Mouse (Mus musculus) layer of hippocampus, adult 18-20 months (tissue): ENCODE measurements at regions not wholly inside any gene's neighbourhood (a gene's known extent, or its start where the extent isn't known, plus 50 kb on each side); places are given as distances from the start of the nearest gene placed in this dataset.

Experiments used
- DNase-seq, 2 experiments: peaks; one replicate each; pipeline ENCODE4 v3.0.0; 2022; ENCODE audit warnings: low spot score in 2 of 2

GRCm38 (mm10) chr13:83020829-83021228 is 483.0 kb upstream of the Mef2c start:
- DNase-seq: peak in 1 of 2 experiments; percentile 7

- DNase-seq: peak in 1 of 2 experiments; percentile 12
Observed at GRCm38 (mm10) chr13:83023972-83024371, 479.9 kb upstream of the Mef2c start.

GRCm38 (mm10) chr13:83035962-83036361 is 467.9 kb upstream of the Mef2c start:
- no peak for DNase-seq

- DNase-seq: no peak
Observed at GRCm38 (mm10) chr13:83041506-83041905, 462.3 kb upstream of the Mef2c start.

GRCm38 (mm10) chr13:83045516-83045915 is 458.3 kb upstream of the Mef2c start:
- no peak for DNase-seq

GRCm38 (mm10) chr13:83045970-83046369 is 457.9 kb upstream of the Mef2c start:
- DNase-seq: no peak

GRCm38 (mm10) chr13:83046571-83047123 is 457.2 kb upstream of the Mef2c start:
- DNase-seq: no peak

- no peak for DNase-seq
Observed at GRCm38 (mm10) chr13:83055865-83056264, 448.0 kb upstream of the Mef2c start.

GRCm38 (mm10) chr13:83056415-83056814 is 447.4 kb upstream of the Mef2c start:
- no peak for DNase-seq

GRCm38 (mm10) chr13:83064727-83065126 is 439.1 kb upstream of the Mef2c start:
- DNase-seq: peak in 1 of 2 experiments; percentile 13

- peak in 1 of 2 experiments; percentile 9 for DNase-seq
Observed at GRCm38 (mm10) chr13:83065201-83065600, 438.6 kb upstream of the Mef2c start.

- no peak for DNase-seq
Observed at GRCm38 (mm10) chr13:83066115-83066753, 437.6 kb upstream of the Mef2c start.

GRCm38 (mm10) chr13:83067496-83067895 is 436.3 kb upstream of the Mef2c start:
- DNase-seq: no peak

GRCm38 (mm10) chr13:83068588-83068987 is 435.2 kb upstream of the Mef2c start:
- no peak for DNase-seq

GRCm38 (mm10) chr13:83069293-83069692 is 434.5 kb upstream of the Mef2c start:
- no peak for DNase-seq

- no peak for DNase-seq
Observed at GRCm38 (mm10) chr13:83072073-83072472, 431.8 kb upstream of the Mef2c start.

- no peak for DNase-seq
Observed at GRCm38 (mm10) chr13:83074219-83074965, 429.4 kb upstream of the Mef2c start.

GRCm38 (mm10) chr13:83075320-83075877 is 428.4 kb upstream of the Mef2c start:
- peak in 1 of 2 experiments; percentile 7 for DNase-seq

- no peak for DNase-seq
Observed at GRCm38 (mm10) chr13:83076611-83077010, 427.2 kb upstream of the Mef2c start.

GRCm38 (mm10) chr13:83077085-83077484 is 426.7 kb upstream of the Mef2c start:
- no peak for DNase-seq

- DNase-seq: no peak
Observed at GRCm38 (mm10) chr13:83079291-83079690, 424.5 kb upstream of the Mef2c start.

GRCm38 (mm10) chr13:83084948-83085347 is 418.9 kb upstream of the Mef2c start:
- no peak for DNase-seq
